Mouse (Mus musculus) brain, embryonic 14.5 days (tissue): ENCODE measurements around the gene Idh3g.

Experiments
- CTCF ChIP-seq: fragments of 200-500 bp; IDR thresholded peaks from 2 replicates; pipeline ENCODE4 v1.5.1; 2012; ENCODE audit warnings: inconsistent platforms, mild to moderate bottlenecking, moderate library complexity, borderline replicate concordance; ENCODE audit not compliant: insufficient read depth, insufficient read length; ENCODE audit errors: extremely low read depth
- POLR2A ChIP-seq: fragments of 200-500 bp; IDR thresholded peaks from 2 replicates; pipeline ENCODE4 v1.6.1; 2012; ENCODE audit warnings: mild to moderate bottlenecking, inconsistent platforms, borderline replicate concordance; ENCODE audit not compliant: poor library complexity, insufficient read depth, insufficient read length, severe bottlenecking; ENCODE audit errors: extremely low read depth

DNA sequence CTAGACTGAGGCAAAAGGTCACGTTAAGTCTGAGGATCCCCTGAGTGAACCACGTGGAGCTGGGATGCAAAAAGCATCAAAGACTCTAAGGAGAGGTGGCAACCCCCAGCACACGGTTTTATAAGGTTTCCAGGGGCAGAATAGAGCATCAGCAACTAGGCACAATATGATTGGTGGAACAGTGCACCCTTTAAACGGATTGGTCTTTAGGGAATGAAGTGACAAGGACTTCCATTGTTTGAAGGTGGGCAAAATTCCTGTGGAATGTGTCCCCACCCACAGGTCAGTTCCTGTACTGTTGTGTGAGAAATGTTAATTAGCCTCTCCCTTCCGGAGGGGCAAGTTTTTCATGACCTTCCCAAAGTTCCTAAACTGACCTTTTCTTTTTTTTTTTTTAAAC lies 47.5 kb downstream of the Idh3g start:
- TF ChIP-seq CTCF (no peak), POLR2A (no peak)
